Mouse (Mus musculus) kidney, adult 2 months (tissue): ENCODE measurements around the gene D17Wsu92e.

Experiments
- CTCF ChIP-seq: fragments of 200-500 bp; conservative IDR thresholded peaks from 2 replicates; pipeline ENCODE4 v1.5.1; 2011; ENCODE audit warnings: low read depth, mild to moderate bottlenecking, control low read depth, low read length, moderate library complexity, mixed read lengths; ENCODE audit not compliant: insufficient read depth, insufficient read length
- POLR2A ChIP-seq: fragments of 200-500 bp; IDR thresholded peaks from one replicate; pipeline ENCODE4 v1.6.1; 2011; ENCODE audit warnings: low read depth, low read length, control low read depth

DNA sequence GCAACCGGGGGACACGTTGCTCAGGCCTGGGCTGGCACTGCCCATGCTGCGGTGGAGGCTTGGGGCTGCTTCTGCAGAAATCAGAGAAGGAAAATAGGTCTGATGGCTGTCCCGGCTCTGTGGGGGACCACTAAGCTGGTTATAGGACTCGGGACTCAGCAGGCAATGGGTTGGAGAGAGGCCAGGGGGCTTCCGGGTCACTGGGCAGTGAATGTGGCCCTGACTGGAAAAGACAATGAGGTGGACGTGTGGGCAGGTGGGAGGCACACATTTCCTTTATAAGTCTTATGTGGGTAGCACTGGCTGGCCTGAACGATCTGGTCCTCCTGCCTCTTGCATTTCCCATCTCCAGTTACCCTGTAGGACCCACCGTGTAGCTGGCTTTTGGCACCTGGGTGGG lies 100.1 kb downstream of the D17Wsu92e start:
- TF ChIP-seq CTCF (no peak), POLR2A (no peak)
